Mouse (Mus musculus): ENCODE data around the gene Gm9508. TPM values are rescaled to one million over a fixed set of nuclear protein-coding genes. Genes with fewer than 3 reads are reported as not detected.

Gm9508 gene
- not detected in 2 replicates for polyA plus RNA-seq (2012; rRNA removed)

GRCm38 (mm10) chr10:77697133-77697532, at the start of gene Gm9508:
Gene Gm9508, minus strand, starts transcription at chr10:77697233.

GRCm38 (mm10) chr10:77741924-77742688, 45.1 kb upstream of the Gm9508 start, which contains the start of gene Gm18596:
Gene Gm18596, minus strand, starts transcription at chr10:77742638.

DNA sequence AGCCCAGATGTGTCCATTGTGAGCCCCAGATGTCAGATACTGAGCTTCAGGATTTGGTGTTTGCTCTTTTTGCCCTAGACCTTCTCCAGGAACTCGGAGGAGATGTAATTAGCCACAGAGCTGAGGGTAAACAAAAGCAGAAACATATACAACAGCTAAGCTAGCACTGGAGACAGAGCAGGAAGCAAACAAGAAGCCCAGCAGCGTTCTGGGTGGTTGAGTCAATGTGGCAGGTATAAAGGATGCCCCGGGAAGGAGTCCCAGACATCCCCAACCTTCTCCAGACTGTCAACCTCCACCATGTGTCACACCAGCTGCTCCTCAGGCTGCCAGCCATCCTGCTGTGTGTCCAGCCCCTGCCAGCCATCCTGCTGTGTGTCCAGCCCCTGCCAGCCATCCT, 29.2 kb upstream of the Gm9508 start, which contains the start of gene Gm10100:
TSS of gene Gm10100 (plus strand) at position 301 of the 400 bp plus-strand sequence.

DNA sequence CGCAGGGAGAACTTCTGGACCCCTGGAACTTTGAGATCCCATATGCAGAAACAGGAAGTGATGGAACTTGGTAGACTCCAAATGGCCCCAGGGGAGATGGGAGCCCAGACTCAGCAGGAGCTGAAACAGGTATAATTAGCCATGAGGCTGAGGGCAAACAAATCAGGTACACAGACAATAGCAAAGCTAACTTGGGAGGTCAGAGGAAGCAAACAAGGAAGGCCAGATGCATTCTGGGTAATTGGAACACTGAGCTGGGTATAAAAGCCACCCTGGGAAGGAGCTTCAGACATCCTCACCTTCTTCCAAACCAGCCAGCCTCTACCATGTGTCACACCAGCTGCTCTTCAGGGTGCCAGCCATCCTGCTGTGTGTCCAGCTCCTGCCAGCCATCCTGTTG, 23.3 kb upstream of the Gm9508 start, which contains the start of gene Krtap12-1:
TSS of gene Krtap12-1 (plus strand) at position 301 of the 400 bp plus-strand sequence.

DNA sequence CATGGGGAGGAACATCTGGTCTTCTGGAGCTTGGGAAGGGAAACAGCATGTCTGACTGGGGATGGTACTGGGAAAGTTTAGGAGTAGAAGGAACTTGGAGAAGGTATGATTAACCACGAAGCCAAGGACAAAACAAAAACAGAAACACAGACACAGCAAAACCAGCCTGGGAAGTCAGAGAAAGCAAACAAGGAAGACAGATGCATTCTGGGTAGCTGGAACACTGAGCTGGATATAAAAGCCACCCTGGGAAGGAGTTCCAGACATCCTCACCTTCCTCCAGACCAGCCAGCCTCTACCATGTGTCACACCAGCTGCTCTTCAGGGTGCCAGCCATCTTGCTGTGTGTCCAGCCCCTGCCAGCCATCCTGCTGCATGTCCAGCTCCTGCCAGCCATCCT, 18.5 kb upstream of the Gm9508 start, which contains the start of gene Gm10142:
TSS of gene Gm10142 (plus strand) at position 301 of the 400 bp plus-strand sequence.

DNA sequence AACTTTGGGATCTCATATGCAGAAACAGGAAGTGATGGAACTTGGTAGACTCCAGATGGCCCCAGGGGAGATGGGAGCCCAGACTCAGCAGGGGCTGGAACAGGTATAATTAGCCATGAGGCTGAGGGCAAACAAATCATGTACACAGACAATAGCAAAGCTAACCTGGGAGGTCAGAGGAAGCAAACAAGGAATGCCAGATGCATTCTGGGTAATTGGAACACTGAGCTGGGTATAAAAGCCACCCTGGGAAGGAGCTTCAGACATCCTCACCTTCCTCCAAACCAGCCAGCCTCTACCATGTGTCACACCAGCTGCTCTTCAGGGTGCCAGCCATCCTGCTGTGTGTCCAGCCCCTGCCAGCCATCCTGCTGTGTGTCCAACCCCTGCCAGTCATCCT, 14.1 kb upstream of the Gm9508 start, which contains the start of gene Gm10024:
TSS of gene Gm10024 (plus strand) at position 301 of the 400 bp plus-strand sequence.

GRCm38 (mm10) chr10:77706326-77706725, 9.3 kb upstream of the Gm9508 start, which contains the start of gene Gm10272:
Gene Gm10272, plus strand, starts transcription at chr10:77706626.

GRCm38 (mm10) chr10:77690356-77690807, 6.7 kb downstream of the Gm9508 start, which contains the start of gene Gm19402:
Gene Gm19402, minus strand, starts transcription at chr10:77690757.

DNA sequence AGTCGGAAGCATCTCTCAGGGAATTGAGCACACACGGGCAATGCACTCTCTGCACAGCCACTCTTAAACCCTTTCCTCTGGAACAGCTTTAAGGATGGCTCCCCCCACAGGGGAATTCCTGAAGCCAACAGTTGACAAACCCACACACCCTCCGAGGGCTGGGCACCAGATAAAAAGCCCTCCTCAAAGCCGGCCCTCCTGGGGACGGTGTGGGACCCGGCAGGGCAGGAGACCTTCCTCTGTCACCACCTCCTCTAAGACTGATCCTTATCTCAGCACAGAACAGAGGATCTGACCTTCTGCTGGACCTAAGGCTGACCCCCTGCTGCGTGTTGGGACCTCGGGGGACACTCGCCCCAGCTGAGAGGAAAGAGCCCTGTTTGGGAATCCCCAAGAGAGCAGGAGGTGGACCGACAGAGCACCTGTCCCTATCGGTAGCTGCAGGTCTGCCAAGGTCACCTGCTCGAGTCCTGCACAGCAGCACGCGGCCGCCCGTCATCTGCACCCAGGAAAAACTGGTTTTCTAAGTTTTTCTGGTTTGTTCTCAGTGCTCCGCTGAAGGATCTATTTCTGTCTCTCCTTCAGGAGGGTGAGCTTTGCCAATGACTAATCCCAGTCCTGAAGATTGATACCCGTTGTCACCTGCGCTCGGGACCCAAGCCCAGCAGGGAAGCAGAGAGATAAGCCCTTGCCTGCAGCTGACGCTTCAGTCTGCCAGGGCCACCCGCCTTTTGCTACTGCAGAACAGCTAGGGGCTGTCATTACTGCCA, 11.0 kb downstream of the Gm9508 start, which contains the start of gene Tspear:
TSS of gene Tspear (plus strand) at position 675 of the 770 bp plus-strand sequence.

Other genes starting within 250 kb of the Gm9508 start
- gene Fam207a, start 181.4 kb downstream of the Gm9508 start, polyA plus RNA-seq (2012; rRNA removed), result 35.5 and 67.5 TPM in 2 replicates
- 1.3 and 1.8 TPM in 2 replicates for gene Itgb2, start 167.0 kb downstream of the Gm9508 start, polyA plus RNA-seq (2012; rRNA removed)
- 66.2 and 75.4 TPM in 2 replicates for gene Pttg1ip, start 115.5 kb downstream of the Gm9508 start, polyA plus RNA-seq (2012; rRNA removed)
- 343 and 431 TPM in 2 replicates for gene Sumo3, start 91.1 kb downstream of the Gm9508 start, polyA plus RNA-seq (2012; rRNA removed)
- gene Gm49325, start 91.0 kb downstream of the Gm9508 start, polyA plus RNA-seq (2012; rRNA removed), result 75.0 and 115 TPM in 2 replicates
- gene Ube2g2, start 75.0 kb downstream of the Gm9508 start, polyA plus RNA-seq (2012; rRNA removed), result 58.8 and 134 TPM in 2 replicates
- gene Tspear, start 10.7 kb downstream of the Gm9508 start, polyA plus RNA-seq (2012; rRNA removed), result 0.92 and 1.3 TPM in 2 replicates
- not detected in 2 replicates for gene Gm19402, start 6.5 kb downstream of the Gm9508 start, polyA plus RNA-seq (2012; rRNA removed)
- gene Gm10272, start 9.4 kb upstream of the Gm9508 start, polyA plus RNA-seq (2012; rRNA removed), result not detected in 2 replicates
- gene Gm10024, start 14.2 kb upstream of the Gm9508 start, polyA plus RNA-seq (2012; rRNA removed), result not detected in 2 replicates
- not detected in 2 replicates for gene Gm10142, start 18.6 kb upstream of the Gm9508 start, polyA plus RNA-seq (2012; rRNA removed)
- gene Krtap12-1, start 23.4 kb upstream of the Gm9508 start, polyA plus RNA-seq (2012; rRNA removed), result not detected in 2 replicates
- not detected in 2 replicates for gene Gm10100, start 29.3 kb upstream of the Gm9508 start, polyA plus RNA-seq (2012; rRNA removed)
- not detected in 2 replicates for gene Gm18596, start 45.4 kb upstream of the Gm9508 start, polyA plus RNA-seq (2012; rRNA removed)
- gene Gm9736, start 54.1 kb upstream of the Gm9508 start, polyA plus RNA-seq (2012; rRNA removed), result not detected in 2 replicates
- not detected in 2 replicates for gene Gm3233, start 62.4 kb upstream of the Gm9508 start, polyA plus RNA-seq (2012; rRNA removed)
- gene Gm3238, start 74.1 kb upstream of the Gm9508 start, polyA plus RNA-seq (2012; rRNA removed), result not detected in 2 replicates
- gene Gm7138, start 79.7 kb upstream of the Gm9508 start, polyA plus RNA-seq (2012; rRNA removed), result not detected in 2 replicates
- gene Gm3250, start 85.3 kb upstream of the Gm9508 start, polyA plus RNA-seq (2012; rRNA removed), result not detected in 2 replicates
- not detected in 2 replicates for gene Gm7137, start 91.0 kb upstream of the Gm9508 start, polyA plus RNA-seq (2012; rRNA removed)
- not detected in 2 replicates for gene Gm9639, start 97.8 kb upstream of the Gm9508 start, polyA plus RNA-seq (2012; rRNA removed)
- gene Gm19668, start 101.9 kb upstream of the Gm9508 start, polyA plus RNA-seq (2012; rRNA removed), result not detected in 2 replicates
- gene Gm9507, start 114.6 kb upstream of the Gm9508 start, polyA plus RNA-seq (2012; rRNA removed), result 0.08 TPM in 1 of 2 replicates, not detected in the other
- gene Gm2696, start 117.4 kb upstream of the Gm9508 start, polyA plus RNA-seq (2012; rRNA removed), result not detected in 2 replicates
- gene Krtap10-4, start 129.9 kb upstream of the Gm9508 start, polyA plus RNA-seq (2012; rRNA removed), result not detected in 2 replicates
- gene Krtap10-10, start 138.7 kb upstream of the Gm9508 start, polyA plus RNA-seq (2012; rRNA removed), result not detected in 2 replicates
- not detected in 2 replicates for gene Gm36176, start 149.6 kb upstream of the Gm9508 start, polyA plus RNA-seq (2012; rRNA removed)
- gene Gm10318, start 155.6 kb upstream of the Gm9508 start, polyA plus RNA-seq (2012; rRNA removed), result 0.06 TPM in 1 of 2 replicates, not detected in the other
- not detected in 2 replicates for gene Gm3285, start 164.7 kb upstream of the Gm9508 start, polyA plus RNA-seq (2012; rRNA removed)
- gene Lrrc3, start 205.3 kb upstream of the Gm9508 start, polyA plus RNA-seq (2012; rRNA removed), result 2.4 and 3.4 TPM in 2 replicates

All from central nervous system, embryonic 11.5 days (tissue).